Mouse (Mus musculus): ENCODE measurements around the gene Defb29. TPM values are rescaled to one million over a fixed set of nuclear protein-coding genes. Genes with fewer than 3 reads are reported as not detected.
A peak's percentile ranks its signal among the peaks of the same experiment; 100 is the strongest.

Gene Defb29
- polyA plus RNA-seq (2012; rRNA removed) (not detected in 2 replicates), polyA plus RNA-seq (2014; fragmentation: Nextera tagmentation; extraction: Ambion mirVana) (not detected in 2 replicates)

GRCm38 (mm10) chr2:152539944-152540710, at the start of gene Defb29:
Gene Defb29, minus strand, starts transcription at chr2:152540098.
- H3K4me2 ChIP-seq (replicated peaks; ENCODE audit: low read depth, low read length, severe bottlenecking), result no peak within 1 kb of the TSS
- H3K4me1 ChIP-seq (ENCODE audit: control insufficient read depth, insufficient read depth, low read length), result no peaks in the 10 kb centered on the region
- no peaks in the 10 kb centered on the region for H3K27me3 ChIP-seq (ENCODE audit: control insufficient read depth, insufficient read depth, low read length)
- no peaks in the 10 kb centered on the region for H3K36me3 ChIP-seq (ENCODE audit: control insufficient read depth, insufficient read depth, low read length)
- no peak within 1 kb of the TSS for H3K9ac ChIP-seq (ENCODE audit: low read depth, low read length, severe bottlenecking)
- WGBS, result 48% methylated on average over 13 of the region's 13 CpGs
- ATAC-seq (ENCODE audit: low FRiP score, low read depth) (no peak; the same call in 1 of the 2 replicates), DNase-seq (ENCODE audit: low spot score) (peak; percentile 13)
- no peak within 1 kb of the TSS for H3K27ac ChIP-seq (replicated peaks; ENCODE audit: low read depth, low read length)
- no peak within 1 kb of the TSS for H3K4me3 ChIP-seq (replicated peaks; ENCODE audit: low read length)
- H3K9me3 ChIP-seq (ENCODE audit: control insufficient read depth, low read length), result no peaks in the 10 kb centered on the region
- no peak for TF ChIP-seq POLR2A (IDR thresholded peaks at IDR 0.05; ENCODE audit: borderline replicate concordance, extremely low read depth, insufficient read depth, insufficient read length)

DNA sequence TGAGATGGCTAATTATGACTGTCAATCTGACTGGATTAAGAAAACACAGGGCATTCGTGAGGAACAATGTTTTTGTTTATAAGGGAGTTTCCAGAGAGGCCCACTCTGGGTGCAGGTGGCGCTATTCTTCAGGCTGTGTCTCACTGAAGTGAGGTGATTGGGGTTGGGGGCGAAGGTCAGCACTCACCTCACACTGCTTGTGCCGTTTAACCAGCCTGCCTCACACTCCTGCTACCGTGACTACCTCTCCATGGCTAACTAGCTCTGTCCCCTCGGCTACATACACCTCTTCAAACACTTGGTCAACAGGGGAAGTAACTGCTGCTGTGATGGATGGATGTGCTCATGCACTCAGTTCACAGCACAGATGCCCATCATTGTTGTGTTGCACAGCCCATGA, 49.1 kb upstream of the Defb29 start:
- Histone ChIP-seq H3K9me3 (ENCODE audit: control insufficient read depth, low read length) (no peaks in the 10 kb centered on the region), H3K27me3 (ENCODE audit: control insufficient read depth, insufficient read depth, low read length) (no peaks in the 10 kb centered on the region), H3K4me2 (replicated peaks; ENCODE audit: low read depth, low read length, severe bottlenecking) (no peak overlapping the region), H3K4me3 (replicated peaks; ENCODE audit: low read length) (no peak overlapping the region), H3K27ac (replicated peaks; ENCODE audit: low read depth, low read length) (no peak overlapping the region), H3K36me3 (ENCODE audit: control insufficient read depth, insufficient read depth, low read length) (no peaks in the 10 kb centered on the region), H3K4me1 (ENCODE audit: control insufficient read depth, insufficient read depth, low read length) (no peaks in the 10 kb centered on the region), H3K9ac (ENCODE audit: low read depth, low read length, severe bottlenecking) (no peak overlapping the region)
- ATAC-seq (ENCODE audit: low FRiP score, low read depth) (no peak), DNase-seq (ENCODE audit: low spot score) (no peak)
- WGBS, result 44% methylated on average over 6 of the region's 6 CpGs
- TF ChIP-seq POLR2A (IDR thresholded peaks at IDR 0.05; ENCODE audit: borderline replicate concordance, extremely low read depth, insufficient read depth, insufficient read length), result no peak

DNA sequence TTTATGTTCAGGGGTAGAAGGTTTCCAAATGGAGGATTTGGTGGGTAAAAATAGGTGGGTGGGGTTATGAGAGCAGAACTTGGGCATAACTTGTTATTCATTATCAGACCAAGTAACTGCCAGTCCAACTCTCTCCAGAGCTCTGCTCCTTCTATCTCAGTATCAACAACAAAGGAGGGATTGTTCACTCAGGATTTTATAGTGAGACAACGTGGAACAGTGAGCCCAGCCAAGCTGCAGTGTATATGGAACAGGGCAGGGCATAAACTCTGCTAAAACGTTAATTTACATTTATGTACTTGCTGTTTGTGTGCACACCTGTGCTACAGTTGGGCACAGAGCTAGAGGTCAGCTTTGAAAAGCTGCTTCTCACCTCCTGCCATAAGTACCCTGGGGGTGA, 48.6 kb upstream of the Defb29 start:
- Histone ChIP-seq H3K4me3 (replicated peaks; ENCODE audit: low read length) (no peak overlapping the region), H3K27me3 (ENCODE audit: control insufficient read depth, insufficient read depth, low read length) (no peaks in the 10 kb centered on the region), H3K9me3 (ENCODE audit: control insufficient read depth, low read length) (no peaks in the 10 kb centered on the region), H3K9ac (ENCODE audit: low read depth, low read length, severe bottlenecking) (no peak overlapping the region), H3K4me1 (ENCODE audit: control insufficient read depth, insufficient read depth, low read length) (no peaks in the 10 kb centered on the region), H3K27ac (replicated peaks; ENCODE audit: low read depth, low read length) (no peak overlapping the region), H3K4me2 (replicated peaks; ENCODE audit: low read depth, low read length, severe bottlenecking) (no peak overlapping the region), H3K36me3 (ENCODE audit: control insufficient read depth, insufficient read depth, low read length) (no peaks in the 10 kb centered on the region)
- WGBS, result 26% methylated on average over 2 of the region's 2 CpGs
- DNase-seq (ENCODE audit: low spot score), result no peak
- no peak for ATAC-seq (ENCODE audit: low FRiP score, low read depth)
- no peak for TF ChIP-seq POLR2A (IDR thresholded peaks at IDR 0.05; ENCODE audit: borderline replicate concordance, extremely low read depth, insufficient read depth, insufficient read length)

GRCm38 (mm10) chr2:152586926-152587560, 47.1 kb upstream of the Defb29 start:
- no peak for DNase-seq (ENCODE audit: low spot score)
- no peak overlapping the region for H3K27ac ChIP-seq (replicated peaks; ENCODE audit: low read depth, low read length)
- WGBS, result 71% methylated on average over 4 of the region's 4 CpGs
- H3K4me3 ChIP-seq (replicated peaks; ENCODE audit: low read length), result no peak overlapping the region
- H3K4me2 ChIP-seq (replicated peaks; ENCODE audit: low read depth, low read length, severe bottlenecking), result no peak overlapping the region
- H3K36me3 ChIP-seq (ENCODE audit: control insufficient read depth, insufficient read depth, low read length), result no peaks in the 10 kb centered on the region
- H3K9ac ChIP-seq (ENCODE audit: low read depth, low read length, severe bottlenecking), result no peak overlapping the region
- H3K4me1 ChIP-seq (ENCODE audit: control insufficient read depth, insufficient read depth, low read length), result no peaks in the 10 kb centered on the region
- H3K9me3 ChIP-seq (ENCODE audit: control insufficient read depth, low read length), result no peaks in the 10 kb centered on the region
- TF ChIP-seq POLR2A (IDR thresholded peaks at IDR 0.05; ENCODE audit: borderline replicate concordance, extremely low read depth, insufficient read depth, insufficient read length), result no peak
- ATAC-seq (ENCODE audit: low FRiP score, low read depth), result no peak
- H3K27me3 ChIP-seq (ENCODE audit: control insufficient read depth, insufficient read depth, low read length), result no peaks in the 10 kb centered on the region

GRCm38 (mm10) chr2:152580612-152581011, 40.7 kb upstream of the Defb29 start:
- WGBS, result 85% methylated on average over 11 of the region's 11 CpGs
- H3K9me3 ChIP-seq (ENCODE audit: control insufficient read depth, low read length), result no peaks in the 10 kb centered on the region
- no peak for ATAC-seq (ENCODE audit: low FRiP score, low read depth)

More at GRCm38 (mm10) chr2:152580612-152581011, 40.7 kb upstream of the Defb29 start:
- DNase-seq (ENCODE audit: low spot score), result no peak
- H3K36me3 ChIP-seq (ENCODE audit: control insufficient read depth, insufficient read depth, low read length), result no peaks in the 10 kb centered on the region
- H3K4me2 ChIP-seq (replicated peaks; ENCODE audit: low read depth, low read length, severe bottlenecking), result no peak overlapping the region
- H3K9ac ChIP-seq (ENCODE audit: low read depth, low read length, severe bottlenecking), result no peak overlapping the region
- H3K4me1 ChIP-seq (ENCODE audit: control insufficient read depth, insufficient read depth, low read length), result no peaks in the 10 kb centered on the region
- H3K27me3 ChIP-seq (ENCODE audit: control insufficient read depth, insufficient read depth, low read length), result no peaks in the 10 kb centered on the region
- no peak overlapping the region for H3K27ac ChIP-seq (replicated peaks; ENCODE audit: low read depth, low read length)
- no peak for TF ChIP-seq POLR2A (IDR thresholded peaks at IDR 0.05; ENCODE audit: borderline replicate concordance, extremely low read depth, insufficient read depth, insufficient read length)
- no peak overlapping the region for H3K4me3 ChIP-seq (replicated peaks; ENCODE audit: low read length)

Measured in limb, embryonic 14.5 days (tissue).